Mouse (Mus musculus): ENCODE results near the gene Apol9b.
A peak's percentile ranks its signal among the peaks of the same experiment; 100 is the strongest.
"Not testable (repeated sequence)": the region's sequence is repeated elsewhere in the genome, so short reads cannot be mapped to it uniquely, and the experiment has no call there.

The Apol9b gene

DNA sequence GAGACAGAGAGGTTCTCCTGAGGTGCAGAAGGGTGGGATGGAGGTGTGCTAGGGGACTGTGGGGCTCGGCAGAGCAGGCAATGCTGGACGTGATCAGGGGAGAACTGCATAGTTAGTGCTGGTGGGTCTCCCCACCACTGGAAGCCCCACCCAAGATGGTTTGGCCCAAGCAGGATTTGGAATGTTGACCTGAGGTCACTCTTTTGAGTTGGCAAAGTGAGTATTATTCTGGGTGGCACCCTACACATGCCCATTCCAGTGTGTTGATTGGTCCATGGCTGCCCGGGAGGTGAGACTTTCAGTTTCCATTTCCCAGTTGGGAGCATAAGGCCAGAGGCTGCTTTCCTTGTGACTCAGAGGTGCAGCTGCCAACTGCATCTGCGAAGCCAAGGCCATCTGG is at the start of gene Apol9b:
Apol9b (plus strand) TSS at position 301 of the 400 bp plus-strand sequence.
- not testable (repeated sequence) for DNase-seq

GRCm38 (mm10) chr15:77683944-77684343 is 44.9 kb upstream of the Apol9b start:
- DNase-seq, result peak; percentile 61

GRCm38 (mm10) chr15:77691532-77692311 is 37.1 kb upstream of the Apol9b start:
- not testable (repeated sequence) for DNase-seq

- peak; percentile 15 for DNase-seq
Measured at GRCm38 (mm10) chr15:77694687-77695295, 34.0 kb upstream of the Apol9b start.

GRCm38 (mm10) chr15:77698656-77699055 is 30.2 kb upstream of the Apol9b start, which contains the start of gene Apol7e:
Apol7e (plus strand) TSS chr15:77698857.
- not testable (repeated sequence) for DNase-seq

GRCm38 (mm10) chr15:77705306-77705705 is 23.5 kb upstream of the Apol9b start:
- DNase-seq, result not testable (repeated sequence)

DNA sequence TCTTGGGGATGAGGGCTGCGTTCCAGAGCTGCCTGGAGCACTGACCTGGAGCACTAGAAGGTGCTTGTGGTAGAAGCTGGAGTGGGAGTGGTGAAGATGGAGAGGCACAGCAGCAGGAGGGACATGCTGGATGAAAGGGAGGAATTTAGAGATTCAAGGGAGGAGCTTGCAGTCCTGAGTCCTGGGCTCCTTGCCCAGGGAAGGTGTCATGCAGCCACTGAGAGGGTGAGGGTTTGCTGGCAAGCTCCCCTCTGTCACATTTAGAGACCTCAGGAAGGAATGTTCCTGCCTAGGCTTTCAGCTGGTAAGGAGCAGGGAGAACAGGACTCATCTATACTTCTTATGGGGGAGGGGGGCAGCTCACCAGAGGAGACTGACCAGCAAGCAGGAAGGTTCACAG is 19.9 kb upstream of the Apol9b start:
- DNase-seq, result not testable (repeated sequence)

DNA sequence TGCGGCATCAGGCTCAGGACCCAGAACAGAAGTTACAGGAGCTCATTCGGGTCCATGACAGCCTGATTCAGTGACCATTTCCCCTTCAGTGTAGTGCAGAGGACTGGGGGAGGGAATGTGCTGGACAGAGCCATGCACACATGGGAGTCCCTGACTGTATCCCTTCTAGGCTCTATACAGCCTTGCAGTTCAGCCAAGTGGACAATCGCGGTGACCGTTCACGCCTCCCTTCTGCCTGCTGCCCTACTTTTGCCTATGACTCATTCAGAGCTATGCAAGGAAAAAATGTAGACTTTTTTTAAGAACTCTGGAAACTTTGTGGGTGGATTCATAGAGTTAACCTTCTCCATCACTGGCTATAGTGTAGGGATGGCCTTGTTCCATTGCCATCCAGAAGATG is 10.6 kb upstream of the Apol9b start:
- DNase-seq, result not testable (repeated sequence)

- DNase-seq, result not testable (repeated sequence)
Measured at GRCm38 (mm10) chr15:77721509-77721908, 7.3 kb upstream of the Apol9b start.

GRCm38 (mm10) chr15:77724208-77724911 is 4.5 kb upstream of the Apol9b start:
- DNase-seq, result not testable (repeated sequence)

DNA sequence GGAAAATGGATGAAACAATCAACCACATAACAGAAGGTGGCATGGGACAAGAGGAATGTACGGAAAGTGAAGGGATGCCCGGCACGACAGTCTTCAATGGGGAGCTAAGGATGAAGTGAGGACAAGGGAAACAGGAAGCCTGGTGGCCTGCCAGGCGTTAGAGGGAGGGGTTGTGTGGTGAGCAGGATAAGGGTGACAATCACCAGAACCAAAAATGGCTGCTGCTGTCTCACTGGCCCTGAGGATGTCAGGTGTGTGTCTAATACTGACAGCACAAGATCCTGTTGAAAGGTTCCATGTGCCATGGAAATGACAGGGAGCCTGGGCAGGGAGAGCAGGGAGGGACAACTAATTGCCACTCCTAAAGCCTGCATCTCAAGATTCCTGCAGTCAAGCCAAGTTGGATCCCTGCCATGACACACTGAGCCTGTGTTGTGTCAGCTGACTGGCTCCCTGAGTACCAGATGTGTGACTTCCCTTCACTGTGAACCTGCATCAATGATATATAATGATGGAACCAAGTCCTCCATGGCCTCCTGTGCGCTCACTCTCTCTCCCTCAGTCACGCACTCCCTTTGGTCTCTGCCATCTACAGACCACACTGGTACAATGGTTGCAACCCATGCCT is 3.3 kb upstream of the Apol9b start:
- DNase-seq, result peak; percentile 29

DNA sequence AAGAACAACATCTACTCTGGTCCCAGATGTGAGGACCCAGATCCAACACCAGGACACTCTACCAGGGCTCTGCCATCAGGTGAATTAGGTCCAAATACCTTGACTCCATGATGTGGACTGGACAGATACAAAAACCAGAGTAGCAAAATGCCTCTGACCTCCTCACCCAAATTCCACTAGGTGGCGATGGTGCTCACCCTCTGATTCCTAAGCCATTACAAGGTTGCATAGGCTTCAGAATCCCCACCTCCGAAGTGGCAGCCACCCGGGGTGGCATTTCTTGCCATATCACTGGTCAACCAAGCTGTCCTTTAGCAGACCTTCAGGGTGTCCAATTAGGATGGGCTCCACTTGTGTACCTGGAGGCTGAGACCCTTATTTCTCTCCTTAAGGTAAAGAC is 1.7 kb upstream of the Apol9b start:
- DNase-seq, result not testable (repeated sequence)

GRCm38 (mm10) chr15:77727745-77728144 is 1.1 kb upstream of the Apol9b start:
- DNase-seq, result not testable (repeated sequence)

DNA sequence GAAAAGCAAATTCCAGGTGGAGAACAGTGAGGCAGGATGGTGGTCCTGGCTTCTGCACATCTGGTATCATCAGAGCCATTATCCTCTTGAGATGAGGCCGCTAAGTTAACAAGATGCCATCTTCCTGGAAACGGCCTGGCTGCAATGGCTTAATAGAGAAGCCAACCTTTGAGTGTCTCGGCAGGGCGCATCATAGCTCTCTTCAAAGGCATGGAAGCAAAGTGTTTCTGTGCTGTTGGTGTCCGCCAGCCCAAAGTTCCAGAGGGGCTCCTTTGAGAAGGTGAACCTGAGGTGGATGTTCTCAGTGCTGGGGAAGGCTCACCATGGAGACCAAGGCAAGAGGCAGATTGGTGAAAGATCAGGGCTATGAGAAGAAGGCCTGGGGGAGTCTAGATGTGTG is 2.8 kb downstream of the Apol9b start:
- DNase-seq, result no peak

DNA sequence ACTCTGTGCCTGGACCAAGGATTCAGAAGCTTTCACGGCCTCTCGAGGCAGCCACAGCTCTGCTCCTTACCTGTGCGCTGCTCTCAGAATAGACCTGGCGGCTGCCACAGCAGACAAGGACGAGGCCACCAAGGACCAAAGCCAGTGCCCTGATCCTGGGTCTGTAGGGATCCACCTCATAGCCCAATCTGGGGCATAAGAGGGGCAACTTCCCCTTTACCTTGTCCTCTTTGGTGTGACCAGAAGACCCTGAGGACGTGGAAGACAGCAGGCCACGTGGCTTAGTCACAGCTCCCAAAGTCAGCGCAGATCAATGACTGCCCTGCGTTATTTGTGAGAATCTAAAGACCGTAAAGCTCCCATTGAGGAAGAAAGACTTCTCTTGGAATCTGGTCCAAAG is 4.0 kb downstream of the Apol9b start:
- DNase-seq, result not testable (repeated sequence)

DNA sequence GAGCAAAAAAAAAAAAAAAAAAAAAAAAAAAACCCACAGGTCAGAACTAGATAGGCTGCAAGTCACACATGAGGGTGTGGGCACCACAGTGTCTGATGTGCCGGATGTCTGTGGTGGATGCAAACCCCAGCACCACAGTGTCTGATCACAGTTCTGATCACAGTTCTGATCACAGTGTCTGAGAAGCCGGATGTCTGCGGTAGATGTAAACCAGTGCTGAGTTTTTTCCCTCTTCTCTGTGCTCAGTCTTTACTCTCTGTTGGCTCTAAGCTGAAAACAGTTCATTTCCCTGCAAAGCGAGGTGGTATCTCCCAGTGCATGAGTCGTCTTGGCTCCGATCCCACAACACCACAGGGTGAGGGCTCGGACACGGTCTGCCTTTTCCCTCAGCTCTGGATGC is 4.5 kb downstream of the Apol9b start:
- DNase-seq, result not testable (repeated sequence)

- not testable (repeated sequence) for DNase-seq
Measured at GRCm38 (mm10) chr15:77733903-77734302, 5.1 kb downstream of the Apol9b start.

DNA sequence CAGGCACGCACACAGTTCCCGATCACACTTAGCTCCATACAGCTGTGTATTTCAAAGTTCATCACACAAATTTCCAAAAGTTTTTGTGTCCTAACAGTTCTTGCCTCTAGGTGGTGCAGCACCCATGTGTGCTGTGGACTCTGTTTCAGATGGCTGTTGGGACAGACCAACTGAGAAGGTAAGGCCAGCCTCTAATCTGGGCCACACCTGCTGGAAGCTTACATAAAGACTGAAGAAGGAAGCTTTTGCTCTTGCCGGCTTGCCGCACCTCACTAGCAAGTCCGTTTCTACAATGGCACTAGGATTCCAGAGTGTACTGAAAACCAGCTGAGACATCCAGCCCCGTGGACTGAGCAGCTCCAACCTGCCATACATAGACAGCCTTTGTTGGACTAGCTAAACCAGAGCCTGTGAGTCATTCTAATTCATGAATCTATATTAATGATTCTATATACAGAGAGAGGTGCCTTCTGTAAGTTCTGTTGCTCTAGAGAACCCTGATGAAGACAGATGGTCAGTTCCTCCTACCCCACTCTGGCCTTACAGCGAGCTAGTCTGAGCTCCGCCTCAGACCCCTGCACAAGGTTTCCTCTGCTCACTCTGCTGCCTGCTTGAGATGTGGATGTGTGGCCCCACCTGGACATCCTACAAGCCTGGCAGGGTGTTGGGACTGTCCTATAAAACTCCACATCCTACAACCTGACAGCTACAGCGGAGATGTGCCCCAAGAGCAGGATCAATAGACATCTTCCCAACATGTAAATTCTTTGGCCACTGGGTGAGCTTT is 11.9 kb downstream of the Apol9b start:
- peak; percentile 41 for DNase-seq

GRCm38 (mm10) chr15:77741556-77741955 is 12.7 kb downstream of the Apol9b start:
- DNase-seq, result not testable (repeated sequence)

DNA sequence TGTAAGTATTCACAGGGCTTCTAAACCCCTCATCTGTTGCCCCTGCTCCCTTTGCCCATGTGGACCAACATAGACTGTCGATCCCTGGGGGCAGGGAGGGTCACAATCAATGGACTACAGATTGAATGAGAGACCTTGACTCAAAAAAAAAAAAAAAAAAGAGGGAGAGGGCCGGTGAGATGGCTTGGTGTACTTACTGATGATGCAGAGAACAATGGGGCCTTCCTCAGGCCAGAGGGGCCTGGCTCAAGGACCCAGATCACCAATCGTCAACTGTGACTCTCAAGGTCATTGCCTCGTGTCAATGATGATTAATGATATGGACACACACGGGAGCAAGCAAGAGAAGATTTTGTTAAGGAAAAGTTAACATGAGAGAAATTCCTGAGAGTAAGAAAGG is 15.8 kb downstream of the Apol9b start:
- no peak for DNase-seq

DNA sequence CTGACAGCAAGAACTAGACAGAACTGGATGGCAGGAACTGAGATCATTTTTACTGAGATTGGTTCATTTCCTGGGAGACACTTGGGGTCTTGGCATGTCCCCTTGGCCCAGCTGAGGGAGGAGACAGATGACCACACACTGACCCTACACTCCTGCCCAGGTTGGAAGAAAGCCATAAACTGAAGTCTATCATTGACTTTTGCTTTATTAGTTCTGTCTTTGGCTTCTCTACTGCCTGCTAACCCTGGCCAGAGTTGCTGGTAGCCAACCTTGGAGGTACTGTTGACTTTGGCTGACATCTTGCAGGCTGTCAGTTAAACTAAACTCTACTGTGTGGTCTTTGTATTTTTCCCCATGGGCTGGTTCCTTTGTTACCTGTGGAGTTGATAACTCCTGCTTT is 16.2 kb downstream of the Apol9b start:
- DNase-seq, result no peak

DNA sequence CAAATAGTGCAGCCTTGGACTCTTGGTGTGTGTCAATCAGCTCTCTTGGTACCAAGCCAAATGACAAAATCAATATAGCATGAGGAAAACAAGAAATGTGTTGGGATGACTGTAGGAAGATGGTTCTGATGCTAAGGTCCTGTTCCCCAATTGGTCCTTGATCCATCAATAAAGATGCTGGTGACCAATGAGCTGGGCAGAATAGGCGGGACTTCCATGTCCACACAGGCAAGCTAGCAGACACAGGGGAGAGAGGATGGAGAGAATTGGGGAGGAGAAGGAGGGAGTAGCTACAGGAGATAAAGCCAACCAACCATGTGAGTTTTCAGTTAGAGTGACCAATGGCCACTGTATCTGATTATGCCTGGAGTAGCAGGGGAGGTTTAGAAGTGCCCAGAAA is 17.5 kb downstream of the Apol9b start:
- DNase-seq, result no peak

All from lung, postnatal 36 days (tissue).